Mouse (Mus musculus): ENCODE measurements around the gene Plbd2.

- TF ChIP-seq CTCF (IDR thresholded peaks at IDR 0.05; ENCODE audit: control insufficient read depth, insufficient read depth, low read length) (no peak), POLR2A (IDR thresholded peaks at IDR 0.05; ENCODE audit: borderline replicate concordance, control insufficient read depth, low read depth, low read length) (no peak)
Observed at GRCm38 (mm10) chr5:120471538-120471937, 31.9 kb downstream of the Plbd2 start.
